Mouse (Mus musculus) thymus, adult 2 months (tissue): ENCODE measurements around the gene Sik2.

ENCODE experiments used
- CTCF ChIP-seq: fragments of 200-500 bp; IDR thresholded peaks from 2 replicates; pipeline ENCODE4 v1.5.1; 2012; ENCODE audit warnings: mild to moderate bottlenecking, control low read depth, low read length, moderate library complexity, borderline replicate concordance; ENCODE audit not compliant: control insufficient read depth, poor library complexity, insufficient read depth; ENCODE audit errors: extremely low read depth
- POLR2A ChIP-seq: fragments of 200-500 bp; IDR thresholded peaks from 2 replicates; pipeline ENCODE4 v1.6.1; 2012; ENCODE audit warnings: mild to moderate bottlenecking, low read length, control low read depth, moderate library complexity; ENCODE audit not compliant: control insufficient read depth, poor library complexity, insufficient read depth; ENCODE audit errors: extremely low read depth

DNA sequence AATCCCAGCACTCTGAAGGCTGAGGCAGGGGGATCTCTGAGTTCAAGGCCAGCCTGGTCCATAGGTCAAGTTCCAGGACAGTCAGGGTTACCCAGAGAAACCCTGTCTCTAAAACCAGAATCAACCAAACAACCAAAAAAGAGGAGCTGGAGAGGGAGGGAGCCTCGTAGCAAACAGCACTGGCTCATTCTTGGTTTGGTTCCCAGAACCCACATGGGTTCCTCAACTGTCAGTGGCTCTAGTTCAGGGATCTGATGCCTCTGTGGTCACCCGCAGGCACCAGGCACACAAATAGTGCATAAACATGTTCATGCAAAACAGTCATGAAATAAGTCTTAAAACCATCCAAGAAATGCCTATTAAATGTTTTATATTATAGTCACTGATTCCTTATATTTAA lies 140.7 kb downstream of the Sik2 start:
- no peak for TF ChIP-seq CTCF
- no peak for TF ChIP-seq POLR2A
